Mouse (Mus musculus): ENCODE measurements around the gene Taar3. TPM values are rescaled to one million over a fixed set of nuclear protein-coding genes. Genes with fewer than 3 reads are reported as not detected.

The Taar3 gene
- polyA plus RNA-seq, 1 experiment from 2014 or later = not detected

DNA sequence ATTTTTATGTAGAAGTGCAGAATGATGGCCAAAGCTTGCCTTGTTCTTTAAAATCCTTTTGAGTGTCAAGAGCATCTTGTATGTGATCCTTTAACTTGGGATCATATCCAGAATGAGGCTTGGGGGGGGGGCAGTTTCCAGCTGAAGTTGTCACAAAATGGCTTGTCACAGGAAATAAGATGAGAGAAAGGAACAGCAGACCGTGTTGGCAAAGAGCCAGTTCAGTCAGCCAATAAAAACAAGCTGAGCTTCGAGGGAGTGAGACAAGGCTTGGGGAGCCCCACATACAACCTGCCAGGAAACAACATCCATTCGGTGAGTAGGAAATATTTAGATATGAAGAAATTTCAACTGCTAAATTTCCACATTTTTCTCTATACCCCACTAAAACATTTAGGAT, 14.1 kb downstream of the Taar3 start:
- Histone ChIP-seq H3K27ac (no peak overlapping the region), H3K9ac (no peak overlapping the region), H3K4me1 (no peaks in the 10 kb centered on the region), H3K9me3 (no peaks in the 10 kb centered on the region), H3K4me3 (no peak overlapping the region), H3K27me3 (no peaks in the 10 kb centered on the region), H3K36me3 (no peaks in the 10 kb centered on the region), H3K4me2 (no peak overlapping the region)
- ATAC-seq (ENCODE audit: insufficient number of reproducible peaks, low FRiP score, low TSS enrichment, low read depth) = no peak
- WGBS = 33% methylated on average over 3 of the region's 3 CpGs

DNA sequence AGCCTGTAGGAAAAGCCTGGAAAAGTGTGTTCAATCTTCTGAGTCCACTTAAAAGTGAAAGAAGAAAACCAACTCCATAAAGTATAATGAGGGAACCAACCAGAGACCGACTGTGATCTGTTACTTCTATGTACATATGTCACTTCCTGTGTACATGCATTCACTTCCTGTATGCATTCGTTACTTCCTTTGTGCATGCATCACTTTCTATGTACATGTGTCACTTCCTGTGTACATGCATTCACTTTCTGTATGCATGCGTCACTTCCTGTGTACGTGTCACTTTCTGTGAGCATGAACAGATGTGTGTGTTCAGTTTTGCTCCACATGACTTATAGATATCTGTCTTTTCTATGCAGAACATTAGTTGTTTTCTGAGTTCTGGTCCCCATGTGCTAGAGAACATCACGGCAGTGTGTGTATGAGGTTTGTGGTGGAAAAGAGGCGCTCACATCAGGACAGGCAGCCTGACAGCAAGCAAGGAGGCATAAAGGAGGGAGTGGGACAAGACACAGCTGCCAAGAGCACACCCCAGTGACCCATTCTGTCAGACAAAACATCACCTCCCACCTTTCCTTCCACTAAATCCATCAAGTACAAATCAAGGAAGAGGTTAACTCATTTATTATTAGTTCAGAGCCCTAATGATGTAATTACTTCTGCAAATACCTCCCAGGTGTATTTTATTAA, 15.7 kb downstream of the Taar3 start:
- Histone ChIP-seq H3K36me3 (no peaks in the 10 kb centered on the region), H3K27me3 (no peaks in the 10 kb centered on the region), H3K9ac (no peak overlapping the region), H3K27ac (no peak overlapping the region), H3K4me1 (no peaks in the 10 kb centered on the region), H3K4me3 (no peak overlapping the region), H3K4me2 (no peak overlapping the region), H3K9me3 (no peaks in the 10 kb centered on the region)
- ATAC-seq (ENCODE audit: insufficient number of reproducible peaks, low FRiP score, low TSS enrichment, low read depth) = no peak
- 81% methylated on average over 6 of the region's 6 CpGs for WGBS

DNA sequence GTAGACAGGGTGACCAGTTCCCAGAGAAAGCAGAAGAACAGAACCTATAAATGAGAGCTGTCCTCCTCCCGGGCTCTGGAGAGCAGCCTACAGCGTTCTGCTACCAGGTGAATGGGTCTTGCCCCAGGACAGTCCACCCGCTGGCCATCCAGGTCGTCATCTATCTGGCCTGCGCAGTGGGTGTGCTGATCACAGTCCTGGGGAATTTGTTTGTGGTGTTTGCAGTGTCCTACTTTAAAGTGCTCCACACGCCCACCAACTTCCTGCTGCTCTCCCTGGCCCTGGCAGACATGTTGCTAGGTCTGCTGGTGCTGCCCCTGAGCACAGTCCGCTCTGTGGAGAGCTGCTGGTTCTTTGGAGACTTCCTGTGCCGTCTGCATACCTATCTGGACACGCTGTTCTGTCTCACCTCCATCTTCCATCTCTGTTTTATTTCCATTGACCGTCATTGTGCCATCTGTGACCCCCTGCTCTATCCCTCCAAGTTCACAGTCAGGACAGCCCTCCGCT, 21.4 kb downstream of the Taar3 start, which contains the start of gene Taar5:
TSS of gene Taar5 (plus strand) at position 51 of the 510 bp plus-strand sequence.
- no peak within 1 kb of the TSS for H3K4me3 ChIP-seq
- H3K4me2 ChIP-seq = no peak within 1 kb of the TSS
- H3K27me3 ChIP-seq = no peaks in the 10 kb centered on the region
- no peak within 1 kb of the TSS for H3K9ac ChIP-seq
- no peak for ATAC-seq (ENCODE audit: insufficient number of reproducible peaks, low FRiP score, low TSS enrichment, low read depth)
- WGBS = 87% methylated on average over 11 of the region's 11 CpGs
- H3K27ac ChIP-seq = no peak within 1 kb of the TSS
- H3K36me3 ChIP-seq = no peaks in the 10 kb centered on the region
- H3K9me3 ChIP-seq = no peaks in the 10 kb centered on the region
- H3K4me1 ChIP-seq = no peaks in the 10 kb centered on the region

DNA sequence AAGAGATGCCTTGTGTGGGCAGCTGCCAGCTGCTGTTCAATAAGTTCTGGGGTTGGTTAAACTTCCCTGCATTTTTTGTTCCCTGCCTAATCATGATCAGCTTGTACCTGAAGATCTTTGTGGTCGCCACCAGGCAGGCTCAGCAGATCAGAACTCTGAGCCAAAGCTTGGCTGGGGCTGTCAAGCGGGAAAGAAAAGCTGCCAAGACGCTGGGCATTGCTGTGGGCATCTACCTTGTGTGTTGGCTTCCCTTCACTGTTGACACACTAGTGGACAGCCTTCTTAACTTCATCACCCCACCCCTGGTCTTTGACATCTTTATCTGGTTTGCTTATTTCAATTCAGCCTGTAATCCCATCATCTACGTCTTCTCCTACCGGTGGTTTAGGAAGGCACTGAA, 21.9 kb downstream of the Taar3 start:
- Histone ChIP-seq H3K4me3 (no peak overlapping the region), H3K9ac (no peak overlapping the region), H3K27me3 (no peaks in the 10 kb centered on the region), H3K4me2 (no peak overlapping the region), H3K9me3 (no peaks in the 10 kb centered on the region), H3K4me1 (no peaks in the 10 kb centered on the region), H3K27ac (no peak overlapping the region), H3K36me3 (no peaks in the 10 kb centered on the region)
- WGBS = 82% methylated on average over 5 of the region's 5 CpGs
- ATAC-seq (ENCODE audit: insufficient number of reproducible peaks, low FRiP score, low TSS enrichment, low read depth) = no peak

DNA sequence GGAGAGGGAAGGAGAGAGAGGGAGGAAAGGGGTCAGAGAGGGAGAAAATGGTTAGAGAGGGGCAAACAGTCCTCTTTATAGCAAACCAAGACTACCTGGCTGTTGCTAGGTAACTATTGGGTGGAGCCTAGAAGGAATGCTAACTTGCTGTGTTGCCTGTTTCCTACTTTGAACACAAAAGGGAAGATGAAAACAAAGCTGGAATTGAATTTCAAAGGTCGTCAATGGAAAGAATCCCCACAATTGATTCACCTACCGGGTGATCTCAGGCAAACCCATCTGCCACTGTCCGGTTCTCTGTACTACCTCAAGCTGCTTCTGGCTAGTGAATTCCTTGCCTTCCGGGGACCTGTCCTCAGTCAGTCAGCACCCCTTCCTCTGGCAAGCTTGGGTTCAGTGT, 28.6 kb downstream of the Taar3 start:
- H3K4me2 ChIP-seq = no peak overlapping the region
- H3K27me3 ChIP-seq = no peaks in the 10 kb centered on the region
- H3K36me3 ChIP-seq = no peaks in the 10 kb centered on the region
- no peak overlapping the region for H3K27ac ChIP-seq
- no peak overlapping the region for H3K4me3 ChIP-seq
- no peaks in the 10 kb centered on the region for H3K9me3 ChIP-seq
- H3K4me1 ChIP-seq = no peaks in the 10 kb centered on the region
- 57% methylated on average over 4 of the region's 4 CpGs for WGBS
- H3K9ac ChIP-seq = no peak overlapping the region
- no peak for ATAC-seq (ENCODE audit: insufficient number of reproducible peaks, low FRiP score, low TSS enrichment, low read depth)

DNA sequence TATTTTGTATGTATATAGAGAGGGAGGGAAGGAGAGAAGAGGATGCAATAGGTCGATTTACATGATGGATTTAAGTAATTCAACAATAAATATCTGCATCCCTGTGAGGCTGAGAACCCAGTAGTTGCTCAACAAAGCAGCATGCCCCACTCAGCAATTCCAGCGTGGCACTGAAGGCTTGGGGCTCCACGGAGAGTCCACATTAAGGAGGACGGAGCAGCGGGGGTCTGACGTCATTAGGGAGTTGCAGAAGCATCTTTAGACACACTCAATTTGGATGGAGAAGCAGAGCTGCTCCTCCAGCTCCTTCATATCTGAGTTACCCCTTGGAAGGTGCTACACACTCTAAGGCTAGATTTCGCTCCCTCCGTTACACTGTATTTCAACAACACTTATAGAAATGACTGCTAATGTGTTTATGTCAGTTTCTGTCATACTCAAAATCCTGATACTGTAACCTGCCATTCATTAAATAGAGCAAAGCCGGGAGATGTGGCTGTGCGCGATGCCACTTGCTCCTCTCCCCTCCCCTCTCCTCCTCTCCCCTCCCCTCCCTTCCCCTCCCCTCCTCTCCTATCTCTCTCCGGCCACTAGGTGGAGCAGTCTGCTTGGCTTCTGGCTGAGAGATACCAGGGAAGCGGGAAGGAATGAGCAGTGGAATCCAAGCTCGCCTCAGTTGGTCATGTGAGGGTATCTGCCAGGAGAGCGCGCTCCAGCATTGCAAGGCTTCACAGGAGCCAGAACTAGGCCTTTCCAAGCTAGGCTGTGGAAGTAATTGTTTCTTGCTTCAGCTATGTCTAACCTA, 29.7 kb downstream of the Taar3 start:
- Histone ChIP-seq H3K4me3 (no peak overlapping the region), H3K4me1 (no peaks in the 10 kb centered on the region), H3K4me2 (no peak overlapping the region), H3K36me3 (no peaks in the 10 kb centered on the region), H3K9ac (no peak overlapping the region), H3K27ac (no peak overlapping the region), H3K27me3 (no peaks in the 10 kb centered on the region), H3K9me3 (no peaks in the 10 kb centered on the region)
- no peak for ATAC-seq (ENCODE audit: insufficient number of reproducible peaks, low FRiP score, low TSS enrichment, low read depth)
- 41% methylated on average over 16 of the region's 16 CpGs for WGBS

DNA sequence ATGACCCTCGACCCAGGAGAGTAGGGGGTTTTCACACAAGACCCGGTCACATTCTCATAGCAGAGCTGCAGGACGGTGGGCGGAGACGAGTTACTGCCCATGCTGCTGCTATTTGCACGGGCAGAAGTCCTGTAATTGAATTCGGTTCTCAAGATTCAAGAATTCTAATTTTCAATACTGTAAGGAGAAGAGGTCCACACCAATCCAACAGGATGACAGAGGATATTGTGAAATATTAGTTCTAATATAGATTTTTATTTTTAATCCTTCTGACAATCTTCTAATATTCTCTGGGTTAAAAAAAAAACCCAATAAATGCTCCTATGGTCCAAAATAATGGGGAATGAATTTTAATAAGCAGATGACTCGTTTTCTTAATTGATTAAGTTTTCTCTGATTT, 36.2 kb downstream of the Taar3 start, which contains the start of gene Taar6:
TSS of gene Taar6 (minus strand) at position 101 of the 400 bp plus-strand sequence.
- Histone ChIP-seq H3K4me2 (no peak within 1 kb of the TSS), H3K4me3 (no peak within 1 kb of the TSS), H3K9me3 (no peaks in the 10 kb centered on the region), H3K27ac (no peak within 1 kb of the TSS), H3K36me3 (no peaks in the 10 kb centered on the region), H3K4me1 (no peaks in the 10 kb centered on the region), H3K9ac (no peak within 1 kb of the TSS), H3K27me3 (no peaks in the 10 kb centered on the region)
- 74% methylated on average over 8 of the region's 8 CpGs for WGBS
- no peak for ATAC-seq (ENCODE audit: insufficient number of reproducible peaks, low FRiP score, low TSS enrichment, low read depth)

DNA sequence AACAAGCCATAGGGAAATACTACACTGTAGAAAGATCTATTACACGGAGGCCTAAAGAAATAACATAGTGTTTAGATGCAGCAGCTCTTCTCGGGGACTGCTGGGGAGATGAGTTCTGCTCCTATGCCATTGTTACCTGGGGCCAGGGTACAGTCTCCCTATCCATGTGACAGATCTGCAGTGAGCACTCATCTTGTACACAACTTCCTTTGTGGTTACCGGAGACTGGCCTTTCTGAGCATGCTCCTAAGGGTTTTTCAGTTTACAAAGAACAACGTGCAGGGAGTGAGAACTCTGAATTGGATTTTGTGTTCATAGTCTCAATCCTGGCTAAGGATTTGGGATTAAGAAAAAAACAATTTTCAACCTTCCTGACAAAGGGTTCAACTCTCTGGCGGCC, 37.1 kb downstream of the Taar3 start:
- no peaks in the 10 kb centered on the region for H3K36me3 ChIP-seq
- no peak overlapping the region for H3K27ac ChIP-seq
- no peak overlapping the region for H3K4me2 ChIP-seq
- no peaks in the 10 kb centered on the region for H3K9me3 ChIP-seq
- no peaks in the 10 kb centered on the region for H3K4me1 ChIP-seq
- H3K4me3 ChIP-seq = no peak overlapping the region
- H3K9ac ChIP-seq = no peak overlapping the region
- 76% methylated on average over 5 of the region's 5 CpGs for WGBS
- no peak for ATAC-seq (ENCODE audit: insufficient number of reproducible peaks, low FRiP score, low TSS enrichment, low read depth)
- H3K27me3 ChIP-seq = no peaks in the 10 kb centered on the region

DNA sequence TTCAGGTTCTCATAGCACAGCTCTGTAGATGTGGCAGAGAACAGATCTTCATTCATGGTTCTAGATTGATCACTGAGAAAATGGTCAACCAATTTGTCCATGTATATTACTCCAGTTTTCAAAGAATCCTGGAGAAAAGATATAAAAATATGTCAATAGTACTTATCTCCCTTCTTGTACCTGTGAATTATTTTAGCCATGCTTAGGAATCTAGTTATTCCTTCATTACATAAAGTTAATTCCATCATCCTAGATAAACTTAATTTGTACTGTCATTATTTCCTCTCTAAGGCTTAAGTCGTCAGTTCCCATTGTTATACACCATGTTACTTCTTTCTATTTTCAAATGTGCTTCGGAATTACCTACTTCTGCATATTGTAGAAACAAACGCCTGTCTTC, 44.0 kb downstream of the Taar3 start, which contains the start of gene Taar7a:
TSS of gene Taar7a (minus strand) at position 101 of the 400 bp plus-strand sequence.
- no peaks in the 10 kb centered on the region for H3K36me3 ChIP-seq
- 80% methylated on average over 3 of the region's 3 CpGs for WGBS
- no peaks in the 10 kb centered on the region for H3K9me3 ChIP-seq
- no peak within 1 kb of the TSS for H3K4me2 ChIP-seq
- H3K27me3 ChIP-seq = no peaks in the 10 kb centered on the region
- H3K4me3 ChIP-seq = no peak within 1 kb of the TSS
- no peak for ATAC-seq (ENCODE audit: insufficient number of reproducible peaks, low FRiP score, low TSS enrichment, low read depth)
- H3K27ac ChIP-seq = no peak within 1 kb of the TSS
- no peak within 1 kb of the TSS for H3K9ac ChIP-seq
- H3K4me1 ChIP-seq = no peaks in the 10 kb centered on the region

DNA sequence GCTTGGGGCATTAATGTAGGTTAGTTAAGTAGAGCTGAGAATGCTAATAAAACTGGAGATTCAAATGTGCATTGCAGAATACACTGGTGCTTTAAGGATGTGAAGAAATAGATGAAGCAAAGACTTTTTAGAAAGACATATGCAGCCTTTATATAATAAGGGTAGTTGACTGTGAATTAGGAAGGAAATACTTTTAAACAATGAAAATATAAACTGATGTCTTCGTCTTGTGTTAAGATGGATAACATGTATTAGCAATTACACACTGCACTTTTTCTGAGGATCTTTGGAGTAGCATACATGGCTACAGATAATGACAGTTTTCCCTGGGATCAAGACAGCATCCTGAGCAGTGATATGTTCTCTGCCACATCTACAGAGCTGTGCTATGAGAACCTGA, 50.3 kb downstream of the Taar3 start, which contains the start of gene Taar7b:
TSS of gene Taar7b (plus strand) at position 301 of the 400 bp plus-strand sequence.
- Histone ChIP-seq H3K4me1 (no peaks in the 10 kb centered on the region), H3K9me3 (no peaks in the 10 kb centered on the region), H3K36me3 (no peaks in the 10 kb centered on the region), H3K9ac (no peak within 1 kb of the TSS), H3K27ac (no peak within 1 kb of the TSS), H3K4me2 (no peak within 1 kb of the TSS), H3K27me3 (no peaks in the 10 kb centered on the region), H3K4me3 (no peak within 1 kb of the TSS)
- WGBS = 84% methylated on average over 1 of the region's 1 CpGs
- no peak for ATAC-seq (ENCODE audit: insufficient number of reproducible peaks, low FRiP score, low TSS enrichment, low read depth)

Data from limb, embryonic 15.5 days (tissue).